Mouse (Mus musculus) limb, embryonic 14.5 days (tissue): ENCODE data around the gene Gm10197. TPM values are rescaled to one million over a fixed set of nuclear protein-coding genes. Genes with fewer than 3 reads are reported as not detected.

ENCODE experiments used
- ATAC-seq: fragments of 200-750 bp; cut with Nextera tagmentation; 2 replicates; pipeline ENCODE4 v1.8.0; 2017; ENCODE audit warnings: low read depth, moderate number of reproducible peaks, moderate TSS enrichment; ENCODE audit not compliant: low FRiP score
- DNase-seq: peaks from one replicate; pipeline ENCODE4 v3.0.0-alpha.2; 2015; ENCODE audit warnings: low spot score
- H3K27ac ChIP-seq: fragments of 300-500 bp; sonication (generic); replicated peaks from 2 replicates; pipeline ENCODE4 v1.5.1; 2014; ENCODE audit warnings: low read depth, mild to moderate bottlenecking, low read length, moderate library complexity, mixed read lengths
- H3K27me3 ChIP-seq: fragments of 300-500 bp; sonication (generic); 2 replicates; pipeline ENCODE4 v1.6.1; 2014; ENCODE audit warnings: low read length, mixed read lengths; ENCODE audit not compliant: control insufficient read depth, insufficient read depth
- H3K36me3 ChIP-seq: fragments of 300-500 bp; sonication (generic); 2 replicates; pipeline ENCODE4 v1.6.1; 2014; ENCODE audit warnings: mild to moderate bottlenecking, low read length, moderate library complexity, mixed read lengths; ENCODE audit not compliant: control insufficient read depth, insufficient read depth
- H3K4me1 ChIP-seq: fragments of 300-500 bp; sonication (generic); 2 replicates; pipeline ENCODE4 v1.6.1; 2014; ENCODE audit warnings: antibody characterized with exemption, low read length, mixed read lengths; ENCODE audit not compliant: control insufficient read depth, insufficient read depth
- H3K4me2 ChIP-seq: fragments of 300-500 bp; sonication (generic); replicated peaks from 2 replicates; pipeline ENCODE4 v1.6.1; 2014; ENCODE audit warnings: low read depth, mild to moderate bottlenecking, low read length, moderate library complexity; ENCODE audit not compliant: severe bottlenecking
- H3K4me3 ChIP-seq: fragments of 300-500 bp; sonication (generic); replicated peaks from 2 replicates; pipeline ENCODE4 v1.5.1; 2014; ENCODE audit warnings: low read length
- H3K9ac ChIP-seq: fragments of 300-500 bp; sonication (generic); 2 replicates; pipeline ENCODE4 v1.6.1; 2014; ENCODE audit warnings: mild to moderate bottlenecking, low read depth, low read length, moderate library complexity; ENCODE audit not compliant: severe bottlenecking
- H3K9me3 ChIP-seq: fragments of 300-500 bp; sonication (generic); 2 replicates; pipeline ENCODE4 v1.6.1; 2016; ENCODE audit warnings: low read length; ENCODE audit not compliant: control insufficient read depth
- POLR2A ChIP-seq: fragments of 200-500 bp; IDR thresholded peaks from 2 replicates; pipeline ENCODE4 v1.8.0; 2012; ENCODE audit warnings: inconsistent platforms, mild to moderate bottlenecking, moderate library complexity, borderline replicate concordance; ENCODE audit not compliant: insufficient read depth, insufficient read length; ENCODE audit errors: extremely low read depth
- WGBS: fragments of 180-500 bp; shearing (Covaris S2); extraction: QIAGEN DNeasy Blood & Tissue Kit; methylation state at CpG from one replicate; pipeline ENCODE4 v1.1.7; 2014; 5-methylcytosine and 5-hydroxymethylcytosine counted together
- polyA plus RNA-seq, 2 experiments: library from polyadenylated mRNA; depleted of rRNA in 1 of 2; stranded (reverse) in 1 of 2; unstranded in 1 of 2; fragments of >200 nt; fragmentation: Nextera tagmentation in 1 of 2; extraction: Ambion mirVana in 1 of 2; gene quantifications; 2 replicates each; pipeline versions ENCODE4 v1.2.1 to v1.2.3; 2012 to 2014

Gene Gm10197
- polyA plus RNA-seq, 2 experiments: not detected

GRCm38 (mm10) chr19:53364963-53365362 is 6.6 kb downstream of the Gm10197 start:
- H3K36me3 ChIP-seq: no peaks in the 10 kb centered on the region
- H3K4me2 ChIP-seq: peak overlapping the region; percentile 39; the same call in 1 of the 2 replicates
- no peak overlapping the region for H3K9ac ChIP-seq
- H3K27me3 ChIP-seq: no peaks in the 10 kb centered on the region
- DNase-seq: peak; percentile 94
- 16% methylated on average over 9 of the region's 9 CpGs for WGBS
- no peak overlapping the region; the same call in 1 of the 2 replicates for H3K4me3 ChIP-seq
- H3K4me1 ChIP-seq: peaks cover 51% of the 10 kb centered on the region
- H3K27ac ChIP-seq: peak overlapping the region; percentile 52; the same call in 1 of the 2 replicates
- peak; percentile 74 for ATAC-seq
- TF ChIP-seq POLR2A: no peak
- H3K9me3 ChIP-seq: no peaks in the 10 kb centered on the region

GRCm38 (mm10) chr19:53364551-53364950 is 7.0 kb downstream of the Gm10197 start:
- no peaks in the 10 kb centered on the region for H3K9me3 ChIP-seq
- no peaks in the 10 kb centered on the region for H3K27me3 ChIP-seq
- H3K36me3 ChIP-seq: no peaks in the 10 kb centered on the region
- no peak for ATAC-seq
- H3K9ac ChIP-seq: no peak overlapping the region
- H3K4me3 ChIP-seq: no peak overlapping the region
- WGBS: 47% methylated on average over 2 of the region's 2 CpGs
- no peak overlapping the region for H3K4me2 ChIP-seq
- no peak for TF ChIP-seq POLR2A
- peaks cover 52% of the 10 kb centered on the region for H3K4me1 ChIP-seq
- no peak overlapping the region for H3K27ac ChIP-seq
- no peak for DNase-seq

GRCm38 (mm10) chr19:53362967-53363366 is 8.6 kb downstream of the Gm10197 start:
- Histone ChIP-seq H3K9me3 (no peaks in the 10 kb centered on the region), H3K4me1 (peaks cover 43% of the 10 kb centered on the region), H3K4me2 (no peak overlapping the region), H3K27ac (no peak overlapping the region), H3K36me3 (no peaks in the 10 kb centered on the region), H3K4me3 (no peak overlapping the region), H3K9ac (no peak overlapping the region), H3K27me3 (no peaks in the 10 kb centered on the region)
- no peak for TF ChIP-seq POLR2A
- no peak for DNase-seq
- 48% methylated on average over 2 of the region's 2 CpGs for WGBS
- no peak for ATAC-seq

- Histone ChIP-seq H3K36me3 (no peaks in the 10 kb centered on the region), H3K4me1 (peaks cover 33% of the 10 kb centered on the region), H3K9ac (no peak overlapping the region), H3K27me3 (no peaks in the 10 kb centered on the region), H3K4me3 (no peak overlapping the region), H3K27ac (peak overlapping the region; percentile 49; the same call in 1 of the 2 replicates), H3K4me2 (no peak overlapping the region; the same call in 1 of the 2 replicates), H3K9me3 (no peaks in the 10 kb centered on the region)
- no peak for DNase-seq
- TF ChIP-seq POLR2A: no peak
- ATAC-seq: no peak
- 61% methylated on average over 8 of the region's 8 CpGs for WGBS
These were observed 11.2 kb downstream of the Gm10197 start for GRCm38 (mm10) chr19:53360265-53360958.

GRCm38 (mm10) chr19:53359160-53360033 is 12.2 kb downstream of the Gm10197 start:
- Histone ChIP-seq H3K4me3 (no peak overlapping the region), H3K4me1 (peaks cover 22% of the 10 kb centered on the region), H3K4me2 (no peak overlapping the region), H3K9ac (no peak overlapping the region), H3K27ac (peak overlapping the region; percentile 49; the same call in 1 of the 2 replicates), H3K9me3 (no peaks in the 10 kb centered on the region), H3K36me3 (no peaks in the 10 kb centered on the region), H3K27me3 (no peaks in the 10 kb centered on the region)
- DNase-seq (no peak), ATAC-seq (peak; percentile 29; the same call in 1 of the 2 replicates)
- no peak for TF ChIP-seq POLR2A
- 64% methylated on average over 22 of the region's 22 CpGs for WGBS
